Mouse (Mus musculus) heart, embryonic 11.5 days (tissue): ENCODE data around the gene Gm21985. TPM values are rescaled to one million over a fixed set of nuclear protein-coding genes. Genes with fewer than 3 reads are reported as not detected.

Source experiments
- ATAC-seq: fragments of 200-750 bp; cut with Nextera tagmentation; replicated peaks from 2 replicates; pipeline ENCODE4 v1.8.0; 2017; ENCODE audit warnings: moderate library complexity; ENCODE audit not compliant: insufficient number of reproducible peaks, low FRiP score, low TSS enrichment
- H3K27ac ChIP-seq: fragments of 300-500 bp; sonication (generic); 2 replicates; pipeline ENCODE4 v1.5.1; 2014; ENCODE audit warnings: mild to moderate bottlenecking, low read depth, low read length
- H3K27me3 ChIP-seq: fragments of 300-500 bp; sonication (generic); 2 replicates; pipeline ENCODE4 v1.6.1; 2014; ENCODE audit warnings: mild to moderate bottlenecking, low read length, mixed read lengths; ENCODE audit not compliant: control insufficient read depth, insufficient read depth
- H3K36me3 ChIP-seq: fragments of 300-500 bp; sonication (generic); 2 replicates; pipeline ENCODE4 v1.6.1; 2014; ENCODE audit warnings: mild to moderate bottlenecking, low read length, moderate library complexity, mixed read lengths; ENCODE audit not compliant: control insufficient read depth, insufficient read depth
- H3K4me1 ChIP-seq: fragments of 300-500 bp; sonication (generic); 2 replicates; pipeline ENCODE4 v1.6.1; 2014; ENCODE audit warnings: low read length; ENCODE audit not compliant: control insufficient read depth, insufficient read depth
- H3K4me2 ChIP-seq: fragments of 300-500 bp; sonication (generic); 2 replicates; pipeline ENCODE4 v1.6.1; 2014; ENCODE audit warnings: mild to moderate bottlenecking, moderate library complexity
- H3K4me3 ChIP-seq: fragments of 300-500 bp; sonication (generic); 2 replicates; pipeline ENCODE4 v1.5.1; 2014; ENCODE audit warnings: low read depth, low read length
- H3K9ac ChIP-seq: fragments of 300-500 bp; sonication (generic); 2 replicates; pipeline ENCODE4 v1.6.1; 2014; ENCODE audit warnings: mild to moderate bottlenecking, low read depth, low read length, moderate library complexity
- H3K9me3 ChIP-seq: fragments of 300-500 bp; sonication (generic); replicated peaks from 2 replicates; pipeline ENCODE4 v1.6.1; 2016; ENCODE audit warnings: low read length; ENCODE audit not compliant: control insufficient read depth
- WGBS: fragments of 180-500 bp; shearing (Covaris S2); extraction: QIAGEN DNeasy Blood & Tissue Kit; methylation state at CpG from one replicate; pipeline ENCODE4 v1.1.7; 2014; ENCODE audit not compliant: insufficient replicate concordance; 5-methylcytosine and 5-hydroxymethylcytosine counted together
- polyA plus RNA-seq: library from polyadenylated mRNA; unstranded; fragments of >200 nt; fragmentation: Nextera tagmentation; extraction: Ambion mirVana; gene quantifications from 2 replicates; pipeline ENCODE4 v1.2.1, GENCODE M21; 2014

The Gm21985 gene
- polyA plus RNA-seq, 1 experiment from 2014 or later = 0.06 TPM

- WGBS = 49% methylated on average over 4 of the region's 4 CpGs
- ATAC-seq = no peak; the same call in 1 of the 2 replicates
These were observed 66.2 kb downstream of the Gm21985 start for GRCm38 (mm10) chr2:112332051-112332898.

GRCm38 (mm10) chr2:112337211-112337610, 71.1 kb downstream of the Gm21985 start:
- 93% methylated on average over 6 of the region's 6 CpGs for WGBS
- no peaks in the 10 kb centered on the region for H3K27me3 ChIP-seq
- H3K9me3 ChIP-seq = no peaks in the 10 kb centered on the region
- peaks cover 5% of the 10 kb centered on the region; the same call in 1 of the 2 replicates for H3K36me3 ChIP-seq
- H3K4me2 ChIP-seq = no peak overlapping the region
- H3K4me3 ChIP-seq = no peak overlapping the region
- ATAC-seq = no peak
- no peak overlapping the region for H3K9ac ChIP-seq
- peaks cover 1% of the 10 kb centered on the region for H3K4me1 ChIP-seq
- H3K27ac ChIP-seq = no peak overlapping the region

More at GRCm38 (mm10) chr2:112332051-112332898, 66.2 kb downstream of the Gm21985 start:
- Histone ChIP-seq H3K9me3 (no peaks in the 10 kb centered on the region), H3K27me3 (no peaks in the 10 kb centered on the region), H3K4me1 (peaks cover 7% of the 10 kb centered on the region), H3K27ac (0 out of 2 replicates have a peak overlapping the region, but pooled peaks have one; percentile 29), H3K9ac (no peak overlapping the region), H3K4me3 (no peak overlapping the region), H3K36me3 (no peaks in the 10 kb centered on the region), H3K4me2 (peak overlapping the region; percentile 14; the same call in 1 of the 2 replicates)

- Histone ChIP-seq H3K36me3 (peaks cover 5% of the 10 kb centered on the region; the same call in 1 of the 2 replicates), H3K9me3 (no peaks in the 10 kb centered on the region), H3K27ac (no peak overlapping the region), H3K27me3 (no peaks in the 10 kb centered on the region), H3K4me3 (no peak overlapping the region), H3K9ac (no peak overlapping the region), H3K4me2 (no peak overlapping the region), H3K4me1 (no peaks in the 10 kb centered on the region)
- 84% methylated on average over 2 of the region's 2 CpGs for WGBS
- ATAC-seq = no peak
These were observed 73.6 kb downstream of the Gm21985 start for GRCm38 (mm10) chr2:112339736-112340135.

- H3K36me3 ChIP-seq = peaks cover 5% of the 10 kb centered on the region; the same call in 1 of the 2 replicates
- H3K9ac ChIP-seq = no peak overlapping the region
- no peak overlapping the region for H3K4me2 ChIP-seq
- no peaks in the 10 kb centered on the region for H3K4me1 ChIP-seq
- no peak overlapping the region for H3K27ac ChIP-seq
- H3K9me3 ChIP-seq = no peaks in the 10 kb centered on the region
- H3K27me3 ChIP-seq = no peaks in the 10 kb centered on the region
- WGBS = 68% methylated on average over 3 of the region's 3 CpGs
- ATAC-seq = no peak
- no peak overlapping the region for H3K4me3 ChIP-seq
These were observed 75.0 kb downstream of the Gm21985 start for GRCm38 (mm10) chr2:112341117-112341516.

GRCm38 (mm10) chr2:112348246-112348645, 82.1 kb downstream of the Gm21985 start:
- no peak overlapping the region for H3K4me2 ChIP-seq
- WGBS = 85% methylated on average over 3 of the region's 3 CpGs

GRCm38 (mm10) chr2:112353685-112354455, 87.8 kb downstream of the Gm21985 start:
- ATAC-seq = no peak
- Histone ChIP-seq H3K4me3 (no peak overlapping the region), H3K9ac (no peak overlapping the region), H3K4me2 (no peak overlapping the region), H3K27me3 (no peaks in the 10 kb centered on the region), H3K4me1 (no peaks in the 10 kb centered on the region), H3K9me3 (no peaks in the 10 kb centered on the region), H3K27ac (no peak overlapping the region), H3K36me3 (peaks cover 27% of the 10 kb centered on the region)
- 85% methylated on average over 7 of the region's 7 CpGs for WGBS

More at GRCm38 (mm10) chr2:112348246-112348645, 82.1 kb downstream of the Gm21985 start:
- Histone ChIP-seq H3K27ac (no peak overlapping the region), H3K9me3 (no peaks in the 10 kb centered on the region), H3K27me3 (no peaks in the 10 kb centered on the region), H3K9ac (no peak overlapping the region), H3K36me3 (peaks cover 10% of the 10 kb centered on the region; the same call in 1 of the 2 replicates), H3K4me1 (no peaks in the 10 kb centered on the region), H3K4me3 (no peak overlapping the region)
- ATAC-seq = no peak

GRCm38 (mm10) chr2:112359611-112360010, 93.5 kb downstream of the Gm21985 start:
- Histone ChIP-seq H3K4me2 (no peak overlapping the region), H3K27ac (no peak overlapping the region), H3K4me1 (no peaks in the 10 kb centered on the region), H3K27me3 (no peaks in the 10 kb centered on the region), H3K4me3 (no peak overlapping the region), H3K9ac (no peak overlapping the region), H3K9me3 (no peaks in the 10 kb centered on the region), H3K36me3 (peaks cover 41% of the 10 kb centered on the region)
- no peak for ATAC-seq
- WGBS = 82% methylated on average over 2 of the region's 2 CpGs

- ATAC-seq = no peak
- peaks cover 43% of the 10 kb centered on the region for H3K36me3 ChIP-seq
- H3K4me2 ChIP-seq = no peak overlapping the region
- no peak overlapping the region for H3K4me3 ChIP-seq
- no peak overlapping the region for H3K27ac ChIP-seq
- WGBS = 89% methylated on average over 12 of the region's 12 CpGs
- H3K27me3 ChIP-seq = no peaks in the 10 kb centered on the region
- no peak overlapping the region for H3K9ac ChIP-seq
- H3K4me1 ChIP-seq = no peaks in the 10 kb centered on the region
- no peaks in the 10 kb centered on the region for H3K9me3 ChIP-seq
These were observed 94.1 kb downstream of the Gm21985 start for GRCm38 (mm10) chr2:112360012-112360780.
